Mouse (Mus musculus): ENCODE results near the gene Pon2. TPM values are rescaled to one million over a fixed set of nuclear protein-coding genes. Genes with fewer than 3 reads are reported as not detected.
A peak's percentile ranks its signal among the peaks of the same experiment; 100 is the strongest.

Gene Pon2
- polyA plus RNA-seq, 1 experiment: 14.0 TPM

- DNase-seq (ENCODE audit: low read depth): no peak
- no peak for TF ChIP-seq CTCF (IDR thresholded peaks at IDR 0.05; ENCODE audit: borderline replicate concordance, extremely low read depth, insufficient read depth, insufficient read length)
- TF ChIP-seq POLR2A (IDR thresholded peaks at IDR 0.05; ENCODE audit: borderline replicate concordance, extremely low read depth, insufficient read depth, insufficient read length, poor library complexity, severe bottlenecking): no peak
These were observed 10.9 kb downstream of the Pon2 start for GRCm38 (mm10) chr6:5287392-5287791.

GRCm38 (mm10) chr6:5282418-5282817 is 15.8 kb downstream of the Pon2 start:
- TF ChIP-seq POLR2A (IDR thresholded peaks at IDR 0.05; ENCODE audit: borderline replicate concordance, extremely low read depth, insufficient read depth, insufficient read length, poor library complexity, severe bottlenecking): no peak
- DNase-seq (ENCODE audit: low read depth): peak; percentile 67

- TF ChIP-seq POLR2A (IDR thresholded peaks at IDR 0.05; ENCODE audit: borderline replicate concordance, extremely low read depth, insufficient read depth, insufficient read length, poor library complexity, severe bottlenecking) (no peak), CTCF (IDR thresholded peaks at IDR 0.05; ENCODE audit: borderline replicate concordance, extremely low read depth, insufficient read depth, insufficient read length) (no peak)
- DNase-seq (ENCODE audit: low read depth): no peak
These were observed 17.5 kb downstream of the Pon2 start for GRCm38 (mm10) chr6:5280576-5281305.

- DNase-seq (ENCODE audit: low read depth): peak; percentile 40
- TF ChIP-seq POLR2A (IDR thresholded peaks at IDR 0.05; ENCODE audit: borderline replicate concordance, extremely low read depth, insufficient read depth, insufficient read length, poor library complexity, severe bottlenecking) (no peak), CTCF (IDR thresholded peaks at IDR 0.05; ENCODE audit: borderline replicate concordance, extremely low read depth, insufficient read depth, insufficient read length) (no peak)
These were observed 20.3 kb downstream of the Pon2 start for GRCm38 (mm10) chr6:5277972-5278371.

- DNase-seq (ENCODE audit: low read depth): peak; percentile 46
- no peak for TF ChIP-seq POLR2A (IDR thresholded peaks at IDR 0.05; ENCODE audit: borderline replicate concordance, extremely low read depth, insufficient read depth, insufficient read length, poor library complexity, severe bottlenecking)
- TF ChIP-seq CTCF (IDR thresholded peaks at IDR 0.05; ENCODE audit: borderline replicate concordance, extremely low read depth, insufficient read depth, insufficient read length): no peak
These were observed 28.6 kb downstream of the Pon2 start for GRCm38 (mm10) chr6:5269641-5270040.

GRCm38 (mm10) chr6:5264793-5265192 is 33.5 kb downstream of the Pon2 start:
- TF ChIP-seq POLR2A (IDR thresholded peaks at IDR 0.05; ENCODE audit: borderline replicate concordance, extremely low read depth, insufficient read depth, insufficient read length, poor library complexity, severe bottlenecking) (no peak), CTCF (IDR thresholded peaks at IDR 0.05; ENCODE audit: borderline replicate concordance, extremely low read depth, insufficient read depth, insufficient read length) (no peak)
- DNase-seq (ENCODE audit: low read depth): no peak

- TF ChIP-seq POLR2A (IDR thresholded peaks at IDR 0.05; ENCODE audit: borderline replicate concordance, extremely low read depth, insufficient read depth, insufficient read length, poor library complexity, severe bottlenecking): no peak
- no peak for TF ChIP-seq CTCF (IDR thresholded peaks at IDR 0.05; ENCODE audit: borderline replicate concordance, extremely low read depth, insufficient read depth, insufficient read length)
- DNase-seq (ENCODE audit: low read depth): no peak
These were observed 34.8 kb downstream of the Pon2 start for GRCm38 (mm10) chr6:5263250-5263999.

- DNase-seq (ENCODE audit: low read depth): no peak
- TF ChIP-seq POLR2A (IDR thresholded peaks at IDR 0.05; ENCODE audit: borderline replicate concordance, extremely low read depth, insufficient read depth, insufficient read length, poor library complexity, severe bottlenecking): no peak
- no peak for TF ChIP-seq CTCF (IDR thresholded peaks at IDR 0.05; ENCODE audit: borderline replicate concordance, extremely low read depth, insufficient read depth, insufficient read length)
These were observed 35.7 kb downstream of the Pon2 start for GRCm38 (mm10) chr6:5262322-5263249.

GRCm38 (mm10) chr6:5255722-5256451 is 42.4 kb downstream of the Pon2 start, which contains the start of gene Pon3:
Gene Pon3, minus strand, starts transcription at chr6:5256286.
- DNase-seq (ENCODE audit: low read depth): peak; percentile 56
- no peak for TF ChIP-seq CTCF (IDR thresholded peaks at IDR 0.05; ENCODE audit: borderline replicate concordance, extremely low read depth, insufficient read depth, insufficient read length)
- no peak for TF ChIP-seq POLR2A (IDR thresholded peaks at IDR 0.05; ENCODE audit: borderline replicate concordance, extremely low read depth, insufficient read depth, insufficient read length, poor library complexity, severe bottlenecking)

- DNase-seq (ENCODE audit: low read depth): peak; percentile 56
These were observed 43.0 kb downstream of the Pon2 start for GRCm38 (mm10) chr6:5255291-5255690.

More at GRCm38 (mm10) chr6:5255291-5255690, 43.0 kb downstream of the Pon2 start:
- no peak for TF ChIP-seq CTCF (IDR thresholded peaks at IDR 0.05; ENCODE audit: borderline replicate concordance, extremely low read depth, insufficient read depth, insufficient read length)
- TF ChIP-seq POLR2A (IDR thresholded peaks at IDR 0.05; ENCODE audit: borderline replicate concordance, extremely low read depth, insufficient read depth, insufficient read length, poor library complexity, severe bottlenecking): no peak

Measured in brain, embryonic 14.5 days (tissue).